Mouse (Mus musculus) C2C12 (cell line): ENCODE data around the gene Tarbp2.

ENCODE experiments used
- CTCF ChIP-seq: IDR thresholded peaks from one replicate; pipeline ENCODE4 v1.5.1; 2011; ENCODE audit not compliant: control insufficient read depth, insufficient read depth, insufficient read length
- MAX ChIP-seq: IDR thresholded peaks from one replicate; pipeline ENCODE4 v1.6.1; 2011; ENCODE audit warnings: mild to moderate bottlenecking, control low read depth
- MYOD1 ChIP-seq: IDR thresholded peaks from one replicate; pipeline ENCODE4 v1.6.1; 2011; ENCODE audit warnings: low read depth; ENCODE audit not compliant: control insufficient read depth, insufficient read length

DNA sequence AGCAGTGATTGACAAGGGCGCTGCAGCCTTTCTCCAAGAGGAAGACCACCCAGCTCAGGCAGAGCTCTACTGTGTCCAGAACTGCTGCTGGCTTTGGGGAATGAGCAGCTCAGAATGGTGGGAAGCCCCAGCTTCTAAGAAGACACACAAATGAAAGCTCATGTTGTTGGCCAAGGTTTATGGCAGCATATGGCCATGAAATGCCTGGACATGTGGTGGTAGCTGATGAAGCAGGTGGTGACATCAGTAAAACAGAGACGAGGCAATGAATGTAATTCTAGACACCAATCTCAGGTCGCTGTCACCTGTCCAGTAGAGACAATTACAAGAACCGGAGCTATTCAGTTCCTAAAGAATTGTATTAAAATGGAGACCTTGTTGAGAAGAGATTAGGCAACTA lies 26.8 kb downstream of the Tarbp2 start:
- no peak for TF ChIP-seq MYOD1
- no peak for TF ChIP-seq CTCF
- no peak for TF ChIP-seq MAX
